Mouse (Mus musculus) MEL (cell line): ENCODE results near the gene Shbg. TPM values are rescaled to one million over a fixed set of nuclear protein-coding genes. Genes with fewer than 3 reads are reported as not detected.
A peak's percentile ranks its signal among the peaks of the same experiment; 100 is the strongest.

Experiments
- DNase-seq: peaks from one replicate; pipeline ENCODE4 v3.0.0; 2011; ENCODE audit warnings: low read depth, low spot score
- H3K27ac ChIP-seq: 2 replicates; pipeline ENCODE4 v1.5.1; 2012; ENCODE audit warnings: low read depth, mild to moderate bottlenecking, control low read depth, low read length, moderate library complexity; ENCODE audit not compliant: control insufficient read depth
- H3K27me3 ChIP-seq, 2 experiments: fragments of 150-350 bp in 1 of 2; sonication (generic) in 1 of 2; 2 replicates each; pipeline ENCODE4 v1.6.1; 2012; ENCODE audit warnings: low read length in 2 of 2, mild to moderate bottlenecking in 2 of 2, improper control_type of control experiment in 1 of 2, moderate library complexity in 1 of 2; ENCODE audit not compliant: insufficient read depth in 2 of 2, control insufficient read depth in 1 of 2
- H3K36me3 ChIP-seq, 2 experiments: 2 replicates each; pipeline ENCODE4 v1.6.1; 2012 to 2014; ENCODE audit warnings: low read length in 2 of 2, improper control_type of control experiment in 1 of 2, inconsistent platforms in 1 of 2, mild to moderate bottlenecking in 1 of 2; ENCODE audit not compliant: insufficient read depth in 2 of 2, control insufficient read depth in 1 of 2
- H3K4me1 ChIP-seq, 2 experiments: fragments of 150-350 bp in 1 of 2; sonication (generic) in 1 of 2; 2 replicates each; pipeline ENCODE4 v1.6.1; 2012; ENCODE audit warnings: low read length in 2 of 2, improper control_type of control experiment in 1 of 2, mild to moderate bottlenecking in 1 of 2; ENCODE audit not compliant: insufficient read depth in 2 of 2, control insufficient read depth in 1 of 2
- H3K4me3 ChIP-seq, 2 experiments: fragments of 150-350 bp in 1 of 2; sonication (generic) in 1 of 2; 2 replicates each; pipeline ENCODE4 v1.5.1; 2012; ENCODE audit warnings: low read depth in 2 of 2, low read length in 2 of 2, mild to moderate bottlenecking in 2 of 2, moderate library complexity in 2 of 2, control low read depth in 1 of 2, improper control_type of control experiment in 1 of 2; ENCODE audit not compliant: control insufficient read depth in 1 of 2, insufficient read depth in 1 of 2
- H3K79me2 ChIP-seq: 2 replicates; pipeline ENCODE4 v1.6.1; 2012; ENCODE audit warnings: mild to moderate bottlenecking, low read length, moderate library complexity; ENCODE audit not compliant: control insufficient read depth, poor library complexity, insufficient read depth
- H3K9ac ChIP-seq: 2 replicates; pipeline ENCODE4 v1.6.1; 2012; ENCODE audit warnings: low read depth, mild to moderate bottlenecking, control low read depth, low read length, moderate library complexity; ENCODE audit not compliant: control insufficient read depth, poor library complexity, severe bottlenecking
- H3K9me3 ChIP-seq: fragments of 150-350 bp; sonication (generic); replicated peaks from 2 replicates; pipeline ENCODE4 v1.6.1; 2012; ENCODE audit warnings: mild to moderate bottlenecking, low read length, improper control_type of control experiment, moderate library complexity; ENCODE audit not compliant: insufficient read depth
- BHLHE40 ChIP-seq: IDR thresholded peaks from 2 replicates; pipeline ENCODE4 v1.6.1; 2012; ENCODE audit warnings: low read depth, mild to moderate bottlenecking, inconsistent platforms, low read length, improper control_type of control experiment, borderline replicate concordance
- CHD1 ChIP-seq: IDR thresholded peaks from 2 replicates; pipeline ENCODE4 v1.6.1; 2012; ENCODE audit warnings: low read depth, mild to moderate bottlenecking, inconsistent platforms, low read length, improper control_type of control experiment
- CHD2 ChIP-seq: IDR thresholded peaks from 2 replicates; pipeline ENCODE4 v1.6.1; 2011; ENCODE audit warnings: low read length, improper control_type of control experiment
- CTCF ChIP-seq, 3 experiments: IDR thresholded peaks in 2 of 3; conservative IDR thresholded peaks in 1 of 3; 2 replicates each; pipeline ENCODE4 v1.5.1; 2011 to 2012; ENCODE audit warnings: low read length in 3 of 3, low read depth in 2 of 3, mild to moderate bottlenecking in 2 of 3, improper control_type of control experiment in 1 of 3, inconsistent platforms in 1 of 3, mixed read lengths in 1 of 3, moderate library complexity in 1 of 3; ENCODE audit not compliant: control insufficient read depth in 1 of 3, insufficient read depth in 1 of 3, poor library complexity in 1 of 3, severe bottlenecking in 1 of 3
- E2F4 ChIP-seq: IDR thresholded peaks from 2 replicates; pipeline ENCODE4 v1.6.1; 2011; ENCODE audit warnings: low read depth, low read length, improper control_type of control experiment, borderline replicate concordance
- ELF1 ChIP-seq: IDR thresholded peaks from 2 replicates; pipeline ENCODE4 v1.6.1; 2014; ENCODE audit warnings: low read depth, mild to moderate bottlenecking, inconsistent platforms, low read length, improper control_type of control experiment, moderate library complexity
- EP300 ChIP-seq, 2 experiments: IDR thresholded peaks; 2 replicates each; pipeline ENCODE4 v1.6.1; 2011; ENCODE audit warnings: improper control_type of control experiment in 2 of 2, low read length in 2 of 2, low read depth in 1 of 2, mild to moderate bottlenecking in 1 of 2
- GABPA ChIP-seq: IDR thresholded peaks from 2 replicates; pipeline ENCODE4 v1.6.1; 2012; ENCODE audit warnings: low read depth, mild to moderate bottlenecking, inconsistent platforms, low read length, improper control_type of control experiment, moderate library complexity
- HCFC1 ChIP-seq: IDR thresholded peaks from 2 replicates; pipeline ENCODE4 v1.6.1; 2012; ENCODE audit warnings: low read depth, mild to moderate bottlenecking, inconsistent platforms, low read length, improper control_type of control experiment, moderate library complexity
- MAFK ChIP-seq: IDR thresholded peaks from 2 replicates; pipeline ENCODE4 v1.6.1; 2011; ENCODE audit warnings: low read depth, mild to moderate bottlenecking, low read length, improper control_type of control experiment, borderline replicate concordance
- MAX ChIP-seq: IDR thresholded peaks from 2 replicates; pipeline ENCODE4 v1.6.1; 2011; ENCODE audit warnings: low read length, improper control_type of control experiment
- MAZ ChIP-seq: IDR thresholded peaks from 2 replicates; pipeline ENCODE4 v1.6.1; 2012; ENCODE audit warnings: low read depth, mild to moderate bottlenecking, inconsistent platforms, low read length, improper control_type of control experiment
- MEF2A ChIP-seq: IDR thresholded peaks from 2 replicates; pipeline ENCODE4 v1.6.1; 2014; ENCODE audit warnings: low read depth, mild to moderate bottlenecking, inconsistent platforms, low read length, improper control_type of control experiment; ENCODE audit not compliant: poor library complexity, insufficient replicate concordance, severe bottlenecking; ENCODE audit errors: extremely low read depth
- MYB ChIP-seq: IDR thresholded peaks from 2 replicates; pipeline ENCODE4 v1.6.1; 2011; ENCODE audit warnings: mild to moderate bottlenecking, low read depth, low read length, improper control_type of control experiment
- MYC ChIP-seq: IDR thresholded peaks from 2 replicates; pipeline ENCODE4 v1.6.1; 2011; ENCODE audit warnings: low read depth, mild to moderate bottlenecking, low read length, improper control_type of control experiment, moderate library complexity
- NELFE ChIP-seq: IDR thresholded peaks from 2 replicates; pipeline ENCODE4 v1.6.1; 2011; ENCODE audit warnings: low read depth, low read length, improper control_type of control experiment
- NRF1 ChIP-seq: IDR thresholded peaks from 2 replicates; pipeline ENCODE4 v1.6.1; 2014; ENCODE audit warnings: low read depth, mild to moderate bottlenecking, inconsistent platforms, low read length, improper control_type of control experiment, moderate library complexity; ENCODE audit not compliant: poor library complexity, insufficient read depth, severe bottlenecking
- POLR2A ChIP-seq, 2 experiments: IDR thresholded peaks; 2 replicates each; pipeline ENCODE4 v1.6.1; 2011 to 2012; ENCODE audit warnings: low read length in 2 of 2, mild to moderate bottlenecking in 2 of 2, control low read depth in 1 of 2, improper control_type of control experiment in 1 of 2, low read depth in 1 of 2, moderate library complexity in 1 of 2; ENCODE audit not compliant: control insufficient read depth in 1 of 2, insufficient read depth in 1 of 2, poor library complexity in 1 of 2
- POLR2AphosphoS2 ChIP-seq: IDR thresholded peaks from 2 replicates; pipeline ENCODE4 v1.6.1; 2011; ENCODE audit warnings: low read length, improper control_type of control experiment
- RAD21 ChIP-seq: IDR thresholded peaks from 2 replicates; pipeline ENCODE4 v1.6.1; 2011; ENCODE audit warnings: mild to moderate bottlenecking, low read depth, low read length, improper control_type of control experiment
- SIN3A ChIP-seq: IDR thresholded peaks from 2 replicates; pipeline ENCODE4 v1.6.1; 2012; ENCODE audit warnings: low read length, improper control_type of control experiment, inconsistent platforms
- SMC3 ChIP-seq: IDR thresholded peaks from 2 replicates; pipeline ENCODE4 v1.6.1; 2011; ENCODE audit warnings: low read depth, low read length, improper control_type of control experiment
- TAL1 ChIP-seq: IDR thresholded peaks from 2 replicates; pipeline ENCODE4 v1.6.1; 2012; ENCODE audit warnings: mild to moderate bottlenecking, inconsistent platforms, low read length, moderate library complexity, mixed read lengths
- TCF12 ChIP-seq: IDR thresholded peaks from 2 replicates; pipeline ENCODE4 v1.6.1; 2014; ENCODE audit warnings: low read depth, mild to moderate bottlenecking, inconsistent platforms, low read length, improper control_type of control experiment, moderate library complexity
- UBTF ChIP-seq: IDR thresholded peaks from 2 replicates; pipeline ENCODE4 v1.6.1; 2012; ENCODE audit warnings: low read depth, mild to moderate bottlenecking, inconsistent platforms, low read length, improper control_type of control experiment, moderate library complexity, borderline replicate concordance; ENCODE audit not compliant: insufficient read depth
- USF1 ChIP-seq: IDR thresholded peaks from 2 replicates; pipeline ENCODE4 v1.6.1; 2014; ENCODE audit warnings: low read depth, mild to moderate bottlenecking, inconsistent platforms, low read length, improper control_type of control experiment, moderate library complexity
- ZC3H11A ChIP-seq: IDR thresholded peaks from 2 replicates; pipeline ENCODE4 v1.6.1; 2012; ENCODE audit warnings: low read depth, mild to moderate bottlenecking, inconsistent platforms, low read length, improper control_type of control experiment
- ZKSCAN1 ChIP-seq: IDR thresholded peaks from 2 replicates; pipeline ENCODE4 v1.6.1; 2012; ENCODE audit warnings: low read depth, mild to moderate bottlenecking, inconsistent platforms, low read length, improper control_type of control experiment, moderate library complexity
- ZMIZ1 ChIP-seq: IDR thresholded peaks from 2 replicates; pipeline ENCODE4 v1.6.1; 2012; ENCODE audit warnings: low read depth, mild to moderate bottlenecking, inconsistent platforms, low read length, improper control_type of control experiment, moderate library complexity
- polyA plus RNA-seq, 2 experiments: library from polyadenylated mRNA; stranded (reverse) in 1 of 2; unstranded in 1 of 2; fragments of >175 nt in 1 of 2; fragments of >200 nt in 1 of 2; gene quantifications; 2 replicates each; pipeline versions ENCODE4 v1.2.1 to v1.2.4; 2012; ENCODE audit warnings: low replicate concordance in 2 of 2, low read depth in 1 of 2; ENCODE audit not compliant: insufficient read length in 2 of 2, insufficient read depth in 1 of 2, missing spikeins in 1 of 2
- total RNA-seq: library from RNA; depleted of rRNA; stranded (reverse); fragments of 300-350 nt; gene quantifications from 2 replicates; pipeline ENCODE4 v1.2.3, GENCODE M21; 2012

Shbg gene
- total and polyA plus RNA-seq, 3 experiments = not detected

- H3K27ac ChIP-seq = peak overlapping the region; percentile 94
- H3K4me3 ChIP-seq = peak overlapping the region; percentile 82 to 91
- H3K9me3 ChIP-seq = no peaks in the 10 kb centered on the region
- TF ChIP-seq MYC = no peak
- no peak for TF ChIP-seq USF1
- TF ChIP-seq TCF12 = no peak
- no peak for TF ChIP-seq MAZ
- no peak for TF ChIP-seq ZMIZ1
- TF ChIP-seq CHD1 = no peak
- no peak for TF ChIP-seq ELF1
- no peak for TF ChIP-seq TAL1
- TF ChIP-seq EP300 (IDR thresholded peaks at IDR 0.05; ENCODE audit: low read depth in 1 of 2, low read length in 2 of 2) = no peak
- TF ChIP-seq MYB = no peak
- TF ChIP-seq CHD2 = no peak
- TF ChIP-seq ZC3H11A = no peak
- TF ChIP-seq MEF2A = no peak
- H3K36me3 ChIP-seq = peaks cover 5 to 47% of the 10 kb centered on the region in 2 experiments; a peak in 2 of 4 replicates
- H3K9ac ChIP-seq = peak overlapping the region; percentile 94
- DNase-seq = no peak
- peaks cover 12 to 51% of the 10 kb centered on the region in 2 experiments for H3K4me1 ChIP-seq
- no peaks in the 10 kb centered on the region for H3K27me3 ChIP-seq
- H3K79me2 ChIP-seq = peaks cover 71% of the 10 kb centered on the region
Measured at GRCm38 (mm10) chr11:69581814-69582213, 35.9 kb downstream of the Shbg start.

DNA sequence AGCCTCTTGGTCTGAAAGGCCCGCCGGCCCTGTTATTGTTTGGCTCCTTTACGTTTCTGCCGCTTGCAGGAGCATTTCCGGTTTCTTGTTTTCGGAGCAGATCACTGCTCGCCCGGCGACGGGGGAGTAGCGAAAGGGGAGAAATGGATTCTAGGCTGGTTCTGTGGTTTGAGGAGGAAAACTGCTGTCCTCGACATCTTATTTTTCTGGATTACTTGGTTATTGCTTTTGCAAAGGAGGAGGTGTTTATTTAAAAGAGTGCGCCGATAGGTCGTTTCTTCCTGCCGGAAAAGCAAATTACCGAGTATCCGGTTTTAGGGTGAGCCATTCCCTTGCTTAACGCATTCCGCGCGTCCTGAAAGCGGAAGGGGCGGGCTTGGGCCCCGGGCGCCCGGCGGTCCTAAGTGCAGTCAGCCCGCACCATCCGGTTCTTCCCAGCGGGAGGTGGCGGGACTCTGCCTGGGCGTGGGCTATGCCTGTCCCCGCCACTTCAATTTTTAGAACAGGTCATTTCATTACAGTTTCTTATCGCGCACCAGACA, 36.5 kb downstream of the Shbg start:
- DNase-seq = peak; percentile 99
- H3K9me3 ChIP-seq = no peaks in the 10 kb centered on the region
- H3K27ac ChIP-seq = peak overlapping the region; percentile 94
- peaks cover 0 to 41% of the 10 kb centered on the region in 2 experiments; a peak in 2 of 4 replicates for H3K36me3 ChIP-seq
- peak overlapping the region; percentile 82 to 91 for H3K4me3 ChIP-seq
- H3K79me2 ChIP-seq = peaks cover 72% of the 10 kb centered on the region
- peak overlapping the region; percentile 94 for H3K9ac ChIP-seq
- no peaks in the 10 kb centered on the region for H3K27me3 ChIP-seq
- peaks cover 9 to 46% of the 10 kb centered on the region in 2 experiments for H3K4me1 ChIP-seq
- no peak for TF ChIP-seq MAZ
- TF ChIP-seq EP300 (IDR thresholded peaks at IDR 0.05; ENCODE audit: low read depth in 1 of 2, low read length in 2 of 2) = no peak; a peak in 1 of 4 replicates
- TF ChIP-seq POLR2AphosphoS2 = no peak; the same call in 1 of the 2 replicates
- TF ChIP-seq BHLHE40 = no peak
- TF ChIP-seq NRF1 = peak; percentile 26; the same call in 1 of the 2 replicates
- 0 out of 2 replicates have a peak, but pooled peaks have one; percentile 19 for TF ChIP-seq MYB
- no peak for TF ChIP-seq MAFK
- peak; percentile 42; the same call in 1 of the 2 replicates for TF ChIP-seq NELFE
- peak; percentile 90 for TF ChIP-seq HCFC1
- peak; percentile 94 for TF ChIP-seq SIN3A
- TF ChIP-seq ZMIZ1 = peak; percentile 58; the same call in 1 of the 2 replicates
- no peak; the same call in 1 of the 2 replicates for TF ChIP-seq UBTF
- no peak for TF ChIP-seq ZC3H11A
- TF ChIP-seq CHD1 = peak; percentile 99
- TF ChIP-seq MAX = peak; percentile 39; the same call in 1 of the 2 replicates
- TF ChIP-seq MEF2A = no peak
- TF ChIP-seq GABPA = no peak
- no peak for TF ChIP-seq SMC3
- peak in 1 of 2 experiments; percentile 73; a peak in 2 of 4 replicates for TF ChIP-seq POLR2A (IDR thresholded peaks at IDR 0.05; ENCODE audit: control insufficient read depth in 1 of 2, insufficient read depth in 1 of 2, low read depth in 1 of 2, low read length in 2 of 2, poor library complexity in 1 of 2)
- no peak for TF ChIP-seq CTCF (IDR thresholded peaks at IDR 0.05 in 2 of 3, conservative IDR thresholded peaks at IDR 0.05 in 1 of 3; ENCODE audit: control insufficient read depth in 1 of 3, insufficient read depth in 1 of 3, low read depth in 2 of 3, low read length in 3 of 3, poor library complexity in 1 of 3, severe bottlenecking in 1 of 3)
- no peak for TF ChIP-seq ZKSCAN1
- TF ChIP-seq RAD21 = no peak
- peak; percentile 81 for TF ChIP-seq ELF1
- peak; percentile 79; the same call in 1 of the 2 replicates for TF ChIP-seq E2F4
